Mouse (Mus musculus) G1E (cell line): ENCODE measurements around the gene Setdb1. TPM values are rescaled to one million over a fixed set of nuclear protein-coding genes. Genes with fewer than 3 reads are reported as not detected.
A peak's percentile ranks its signal among the peaks of the same experiment; 100 is the strongest.

Source experiments
- ATAC-seq: 2 replicates; pipeline ENCODE4 v1.8.0; 2016; ENCODE audit warnings: mild to moderate bottlenecking; ENCODE audit not compliant: insufficient number of reproducible peaks, poor library complexity, low FRiP score, severe bottlenecking; ENCODE audit errors: extremely low read depth
- DNase-seq: peaks from one replicate; pipeline ENCODE4 v3.0.0; 2012; ENCODE audit warnings: low spot score
- H3K27me3 ChIP-seq: 2 replicates; pipeline ENCODE4 v1.6.1; 2012; ENCODE audit warnings: mild to moderate bottlenecking, low read length, inconsistent platforms; ENCODE audit not compliant: insufficient read depth
- H3K36me3 ChIP-seq: replicated peaks from 2 replicates; pipeline ENCODE3; 2012; ENCODE audit warnings: mild to moderate bottlenecking, inconsistent platforms
- H3K4me1 ChIP-seq: 2 replicates; pipeline ENCODE4 v1.6.1; 2012; ENCODE audit warnings: low read depth, low read length, inconsistent platforms, mixed read lengths; ENCODE audit not compliant: insufficient read depth
- H3K4me3 ChIP-seq: 2 replicates; pipeline ENCODE4 v1.5.1; 2012; ENCODE audit warnings: low read depth, mild to moderate bottlenecking, inconsistent platforms, low read length, moderate library complexity, mixed read lengths
- H3K9me3 ChIP-seq: replicated peaks from 2 replicates; pipeline ENCODE4 v1.6.1; 2012; ENCODE audit warnings: inconsistent platforms
- CTCF ChIP-seq: IDR thresholded peaks from 2 replicates; pipeline ENCODE4 v1.5.1; 2012; ENCODE audit warnings: low read depth, low read length, inconsistent platforms, mixed read lengths
- GATA1 ChIP-seq: IDR thresholded peaks from 2 replicates; pipeline ENCODE4 v1.6.1; 2012; ENCODE audit warnings: borderline replicate concordance, low read length, inconsistent platforms, mixed read lengths
- GATA2 ChIP-seq: IDR thresholded peaks from 2 replicates; pipeline ENCODE4 v1.6.1; 2012; ENCODE audit warnings: low read depth, low read length, inconsistent platforms, borderline replicate concordance
- POLR2AphosphoS5 ChIP-seq: IDR thresholded peaks from 2 replicates; pipeline ENCODE4 v1.6.1; 2012; ENCODE audit warnings: low read depth, low read length, inconsistent platforms; ENCODE audit not compliant: insufficient replicate concordance
- TAL1 ChIP-seq: conservative IDR thresholded peaks from 2 replicates; pipeline ENCODE4 v1.6.1; 2012; ENCODE audit warnings: low read depth, low read length, inconsistent platforms, mixed read lengths
- polyA plus RNA-seq: library from polyadenylated mRNA; stranded (reverse); fragments of >175 nt; gene quantifications from 2 replicates; pipeline ENCODE4 v1.2.3, GENCODE M21; 2012
- total RNA-seq, 2 experiments: library from RNA; stranded (forward) in 1 of 2; stranded (reverse) in 1 of 2; fragments of 200-1000 nt in 1 of 2; fragments of >200 nt in 1 of 2; fragmentation: Nextera tagmentation in 1 of 2; gene quantifications; 2 replicates each; pipeline ENCODE4 v1.2.3; 2014 to 2017

The Setdb1 gene
- total and polyA plus RNA-seq, 3 experiments, result 66.1 to 159 (median 128) TPM

- H3K4me1 ChIP-seq, result peaks cover 75% of the 10 kb centered on the region
- no peaks in the 10 kb centered on the region for H3K27me3 ChIP-seq
- H3K9me3 ChIP-seq, result no peaks in the 10 kb centered on the region
- DNase-seq (peak; percentile 95), ATAC-seq (0 out of 2 replicates have a peak, but pooled peaks have one; percentile 18)
- peak overlapping the region; percentile 79 for H3K4me3 ChIP-seq
- no peak for TF ChIP-seq TAL1
- TF ChIP-seq POLR2AphosphoS5, result no peak
- no peak for TF ChIP-seq CTCF
- TF ChIP-seq GATA1, result no peak
- TF ChIP-seq GATA2, result no peak
- H3K36me3 ChIP-seq, result peaks cover 41% of the 10 kb centered on the region
These were observed 41.7 kb downstream of the Setdb1 start for GRCm38 (mm10) chr3:95315094-95315843.

- DNase-seq (no peak), ATAC-seq (no peak)
- TF ChIP-seq GATA1, result no peak
- TF ChIP-seq POLR2AphosphoS5, result no peak
- no peak for TF ChIP-seq CTCF
- Histone ChIP-seq H3K27me3 (no peaks in the 10 kb centered on the region), H3K4me3 (peak within 1 kb of the TSS; percentile 79), H3K36me3 (peaks cover 37% of the 10 kb centered on the region), H3K9me3 (no peaks in the 10 kb centered on the region), H3K4me1 (peaks cover 72% of the 10 kb centered on the region)
These were observed 42.4 kb downstream of the Setdb1 start, which contains the start of gene Cers2 for GRCm38 (mm10) chr3:95314486-95315093. TSS of gene Cers2 (plus strand) at chr3:95314791.

- H3K9me3 ChIP-seq, result no peaks in the 10 kb centered on the region
- DNase-seq, result no peak
- H3K4me3 ChIP-seq, result peak overlapping the region; percentile 79
- H3K4me1 ChIP-seq, result peaks cover 72% of the 10 kb centered on the region
- H3K36me3 ChIP-seq, result peaks cover 33% of the 10 kb centered on the region
- H3K27me3 ChIP-seq, result no peaks in the 10 kb centered on the region
- TF ChIP-seq GATA2 (no peak), GATA1 (no peak), TAL1 (no peak), POLR2AphosphoS5 (no peak), CTCF (no peak)
- ATAC-seq, result no peak
These were observed 42.9 kb downstream of the Setdb1 start for GRCm38 (mm10) chr3:95314075-95314474.

- Histone ChIP-seq H3K4me3 (peak overlapping the region; percentile 79), H3K9me3 (no peaks in the 10 kb centered on the region), H3K4me1 (peaks cover 70% of the 10 kb centered on the region), H3K36me3 (peaks cover 31% of the 10 kb centered on the region), H3K27me3 (no peaks in the 10 kb centered on the region)
- no peak for DNase-seq
- TF ChIP-seq TAL1, result no peak
- no peak for TF ChIP-seq GATA1
- no peak for TF ChIP-seq GATA2
- no peak; the same call in 1 of the 2 replicates for TF ChIP-seq POLR2AphosphoS5
- TF ChIP-seq CTCF, result no peak
- no peak for ATAC-seq
These were observed 43.5 kb downstream of the Setdb1 start for GRCm38 (mm10) chr3:95313476-95313875.

- H3K4me1 ChIP-seq, result peaks cover 63% of the 10 kb centered on the region
- DNase-seq (peak; percentile 78), ATAC-seq (peak; percentile 71)
- H3K36me3 ChIP-seq, result peaks cover 29% of the 10 kb centered on the region
- TF ChIP-seq TAL1 (peak; percentile 94), GATA2 (0 out of 2 replicates have a peak, but pooled peaks have one; percentile 31), POLR2AphosphoS5 (peak; percentile 61; the same call in 1 of the 2 replicates), CTCF (no peak), GATA1 (no peak)
- peak overlapping the region; percentile 68 for H3K4me3 ChIP-seq
- H3K9me3 ChIP-seq, result no peaks in the 10 kb centered on the region
- H3K27me3 ChIP-seq, result no peaks in the 10 kb centered on the region
These were observed 44.4 kb downstream of the Setdb1 start for GRCm38 (mm10) chr3:95312623-95313022.
